Mouse (Mus musculus): ENCODE measurements around the gene Vps9d1. TPM values are rescaled to one million over a fixed set of nuclear protein-coding genes. Genes with fewer than 3 reads are reported as not detected.

The Vps9d1 gene
- polyA plus RNA-seq, 1 experiment: 112 TPM

DNA sequence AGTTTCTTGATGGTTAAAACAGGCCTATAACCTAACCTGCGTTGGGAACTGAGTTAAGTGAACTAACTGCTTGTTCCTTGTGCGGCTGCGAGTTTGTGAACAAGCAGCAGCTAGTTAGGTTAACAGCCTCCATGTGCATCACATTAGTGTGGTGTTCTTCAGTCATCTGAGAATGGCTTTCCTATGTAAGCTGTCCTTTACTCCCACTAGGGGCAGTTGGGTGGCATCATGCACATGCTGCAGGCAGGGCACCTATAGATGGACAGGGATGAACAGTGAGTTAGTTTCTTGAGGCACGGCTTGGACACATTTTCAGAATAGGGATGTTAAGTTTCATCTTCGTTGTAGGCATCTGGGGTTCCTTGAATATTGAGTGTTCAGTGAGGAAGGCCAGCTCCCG, 1.0 kb upstream of the Vps9d1 start:
- no peak overlapping the region for H3K27ac ChIP-seq (ENCODE audit: insufficient read depth, low read length)
- peak overlapping the region; percentile 87 for H3K4me3 ChIP-seq (ENCODE audit: insufficient read depth, low read length)
- H3K4me1 ChIP-seq (ENCODE audit: control insufficient read depth, insufficient read depth, low read length): peaks cover 10% of the 10 kb centered on the region
- TF ChIP-seq POLR2A (IDR thresholded peaks at IDR 0.05; ENCODE audit: extremely low read depth, insufficient read depth, low read length): no peak
- no peak for TF ChIP-seq CTCF (IDR thresholded peaks at IDR 0.05; ENCODE audit: extremely low read depth, insufficient read depth, low read length)

DNA sequence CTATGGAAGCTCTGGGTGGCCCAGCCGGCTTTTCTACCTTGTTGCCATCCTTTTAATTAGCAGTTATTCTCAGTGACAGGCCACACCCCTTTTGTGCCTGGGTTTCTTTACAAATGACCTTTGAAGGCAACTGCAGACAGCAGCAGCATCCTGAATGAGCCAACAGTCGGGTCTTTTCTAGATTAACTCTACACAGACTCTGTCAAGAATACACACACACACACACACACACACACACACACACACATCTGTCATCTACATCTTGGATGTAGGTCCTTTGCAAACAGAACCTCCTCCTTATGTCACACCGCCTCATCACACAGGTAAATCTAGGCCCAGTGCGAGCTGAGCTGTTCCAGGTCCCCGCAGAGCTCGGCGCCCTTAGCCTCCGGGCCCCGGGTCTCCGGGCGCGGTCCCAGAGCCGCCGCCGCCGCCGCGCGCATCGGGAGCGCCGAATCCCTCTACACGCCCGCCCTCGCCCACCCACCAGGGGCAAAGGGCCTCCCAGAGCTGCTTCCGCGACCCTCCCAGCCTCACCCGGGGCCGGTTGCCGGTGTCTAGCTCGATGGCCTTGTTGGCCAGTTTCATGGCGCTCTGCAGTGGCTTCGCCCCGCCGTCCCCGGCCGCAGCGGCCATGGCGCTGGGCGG, 573 bp downstream of the Vps9d1 start:
- Histone ChIP-seq H3K4me1 (ENCODE audit: control insufficient read depth, insufficient read depth, low read length) (peaks cover 10% of the 10 kb centered on the region), H3K4me3 (ENCODE audit: insufficient read depth, low read length) (peak overlapping the region; percentile 87), H3K27ac (ENCODE audit: insufficient read depth, low read length) (no peak overlapping the region)
- TF ChIP-seq POLR2A (IDR thresholded peaks at IDR 0.05; ENCODE audit: extremely low read depth, insufficient read depth, low read length) (no peak; the same call in 1 of the 2 replicates), CTCF (IDR thresholded peaks at IDR 0.05; ENCODE audit: extremely low read depth, insufficient read depth, low read length) (no peak)

DNA sequence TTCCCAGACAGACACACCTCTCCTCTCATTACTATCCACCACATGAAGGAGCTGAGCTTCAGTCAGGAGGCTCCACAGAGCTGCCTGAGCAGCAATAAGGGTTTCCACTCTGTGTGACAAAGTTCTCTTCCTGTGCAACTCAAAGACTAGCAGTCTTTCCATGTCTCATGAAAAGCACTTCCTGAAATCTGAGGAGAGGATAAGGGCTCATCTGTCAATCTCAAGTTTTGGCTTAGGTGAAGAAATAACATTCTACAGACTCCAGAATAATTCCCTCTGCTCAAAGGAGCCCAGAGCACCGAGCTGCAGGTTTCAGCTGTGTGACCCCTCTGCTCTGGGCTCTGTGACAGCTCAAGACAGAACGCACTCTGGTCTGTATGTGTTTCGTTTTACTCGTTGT, 1.2 kb downstream of the Vps9d1 start:
- Histone ChIP-seq H3K4me1 (ENCODE audit: control insufficient read depth, insufficient read depth, low read length) (peaks cover 10% of the 10 kb centered on the region), H3K27ac (ENCODE audit: insufficient read depth, low read length) (no peak overlapping the region), H3K4me3 (ENCODE audit: insufficient read depth, low read length) (peak overlapping the region; percentile 87; the same call in 1 of the 2 replicates)
- TF ChIP-seq POLR2A (IDR thresholded peaks at IDR 0.05; ENCODE audit: extremely low read depth, insufficient read depth, low read length) (no peak), CTCF (IDR thresholded peaks at IDR 0.05; ENCODE audit: extremely low read depth, insufficient read depth, low read length) (no peak)

DNA sequence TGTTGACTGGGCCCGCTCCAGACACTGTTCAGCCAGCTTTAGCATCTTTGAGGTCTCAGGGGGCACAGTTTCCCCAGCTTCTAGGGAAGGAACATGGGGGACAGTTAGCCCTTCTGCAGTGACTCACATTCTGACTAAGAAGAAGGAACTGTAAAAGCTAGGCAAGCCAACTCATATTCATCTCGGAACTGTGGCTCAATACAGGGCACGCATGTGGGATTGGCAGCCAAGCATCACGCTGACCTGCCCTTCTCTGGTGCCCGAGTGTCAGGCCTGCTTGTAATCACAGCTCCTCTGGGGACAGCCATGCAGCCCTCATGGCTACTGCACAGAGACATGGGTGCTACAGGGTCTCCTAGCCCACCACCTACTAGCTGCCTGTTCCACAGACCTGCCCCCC, 3.2 kb downstream of the Vps9d1 start:
- TF ChIP-seq POLR2A (IDR thresholded peaks at IDR 0.05; ENCODE audit: extremely low read depth, insufficient read depth, low read length): no peak
- TF ChIP-seq CTCF (IDR thresholded peaks at IDR 0.05; ENCODE audit: extremely low read depth, insufficient read depth, low read length): no peak
- H3K4me3 ChIP-seq (ENCODE audit: insufficient read depth, low read length): no peak overlapping the region

DNA sequence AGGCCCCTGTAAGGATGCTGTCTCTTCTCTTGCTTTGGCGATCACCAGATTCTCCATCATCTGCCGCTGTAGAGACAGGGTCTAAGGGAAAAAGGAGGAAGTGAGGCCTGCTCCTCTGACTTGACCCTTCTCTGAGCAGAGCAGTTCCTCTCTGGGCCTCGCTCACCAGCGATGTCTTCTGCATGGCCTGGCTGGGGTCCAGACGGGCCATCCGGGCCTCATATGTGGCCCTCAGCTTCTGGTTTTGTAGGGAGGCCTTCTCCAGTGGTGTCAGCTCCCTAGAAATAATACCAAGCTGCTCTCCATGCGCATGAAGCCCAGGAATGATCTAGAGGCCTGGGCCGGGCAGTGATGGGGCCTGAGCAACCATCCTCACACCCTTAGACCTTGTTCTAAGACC, 5.6 kb downstream of the Vps9d1 start:
- Histone ChIP-seq H3K27ac (ENCODE audit: insufficient read depth, low read length) (no peak overlapping the region), H3K4me1 (ENCODE audit: control insufficient read depth, insufficient read depth, low read length) (peaks cover 2% of the 10 kb centered on the region; the same call in 1 of the 2 replicates), H3K4me3 (ENCODE audit: insufficient read depth, low read length) (no peak overlapping the region)
- TF ChIP-seq CTCF (IDR thresholded peaks at IDR 0.05; ENCODE audit: extremely low read depth, insufficient read depth, low read length) (no peak), POLR2A (IDR thresholded peaks at IDR 0.05; ENCODE audit: extremely low read depth, insufficient read depth, low read length) (no peak)

More for the DNA sequence above, 3.2 kb downstream of the Vps9d1 start:
- H3K4me1 ChIP-seq (ENCODE audit: control insufficient read depth, insufficient read depth, low read length): peaks cover 5% of the 10 kb centered on the region
- H3K27ac ChIP-seq (ENCODE audit: insufficient read depth, low read length): no peak overlapping the region

DNA sequence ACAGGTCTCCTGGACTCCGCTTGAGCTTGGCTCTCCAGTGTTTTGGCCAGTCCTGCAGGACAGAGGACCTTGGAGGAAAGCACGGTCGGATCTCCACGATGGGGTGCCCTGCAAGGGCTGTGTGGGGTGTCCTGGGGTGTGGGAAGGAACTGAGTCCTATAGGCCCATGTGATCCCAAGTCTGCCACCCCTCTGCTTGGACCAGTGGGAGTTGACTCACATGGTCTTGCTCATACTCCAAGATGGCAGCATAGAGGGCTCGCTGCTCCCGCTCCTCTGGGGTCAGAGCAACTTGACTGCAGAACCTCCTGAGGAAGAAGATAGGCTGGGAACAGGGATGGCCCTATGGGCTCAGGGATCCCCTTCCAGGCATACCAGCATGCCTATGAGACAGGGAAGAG, 6.4 kb downstream of the Vps9d1 start:
- H3K4me1 ChIP-seq (ENCODE audit: control insufficient read depth, insufficient read depth, low read length): peaks cover 2% of the 10 kb centered on the region; the same call in 1 of the 2 replicates
- H3K4me3 ChIP-seq (ENCODE audit: insufficient read depth, low read length): no peak overlapping the region
- no peak overlapping the region for H3K27ac ChIP-seq (ENCODE audit: insufficient read depth, low read length)
- TF ChIP-seq POLR2A (IDR thresholded peaks at IDR 0.05; ENCODE audit: extremely low read depth, insufficient read depth, low read length) (no peak), CTCF (IDR thresholded peaks at IDR 0.05; ENCODE audit: extremely low read depth, insufficient read depth, low read length) (no peak)

DNA sequence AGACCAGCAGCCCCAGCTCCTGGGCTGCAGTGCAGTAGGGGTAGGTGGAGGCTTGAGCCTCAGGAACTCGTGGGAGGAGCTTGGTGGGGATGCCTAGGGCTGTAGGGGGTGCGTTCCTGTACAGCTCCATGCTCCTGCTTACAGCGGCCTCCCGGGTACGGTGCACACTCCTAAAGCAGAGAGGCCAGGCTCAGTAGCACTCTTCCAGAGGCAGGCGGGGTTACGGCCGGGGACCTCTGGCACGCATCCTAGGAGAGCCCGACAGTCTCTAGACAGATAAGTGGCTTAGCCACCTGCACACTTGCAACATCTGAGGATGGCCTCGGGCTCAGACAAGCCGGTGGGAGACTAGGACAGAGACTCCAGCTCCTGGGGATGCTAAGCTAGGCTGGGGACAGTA, 8.6 kb downstream of the Vps9d1 start:
- Histone ChIP-seq H3K27ac (ENCODE audit: insufficient read depth, low read length) (no peak overlapping the region), H3K4me1 (ENCODE audit: control insufficient read depth, insufficient read depth, low read length) (no peaks in the 10 kb centered on the region), H3K4me3 (ENCODE audit: insufficient read depth, low read length) (no peak overlapping the region)
- TF ChIP-seq POLR2A (IDR thresholded peaks at IDR 0.05; ENCODE audit: extremely low read depth, insufficient read depth, low read length): no peak
- no peak for TF ChIP-seq CTCF (IDR thresholded peaks at IDR 0.05; ENCODE audit: extremely low read depth, insufficient read depth, low read length)

DNA sequence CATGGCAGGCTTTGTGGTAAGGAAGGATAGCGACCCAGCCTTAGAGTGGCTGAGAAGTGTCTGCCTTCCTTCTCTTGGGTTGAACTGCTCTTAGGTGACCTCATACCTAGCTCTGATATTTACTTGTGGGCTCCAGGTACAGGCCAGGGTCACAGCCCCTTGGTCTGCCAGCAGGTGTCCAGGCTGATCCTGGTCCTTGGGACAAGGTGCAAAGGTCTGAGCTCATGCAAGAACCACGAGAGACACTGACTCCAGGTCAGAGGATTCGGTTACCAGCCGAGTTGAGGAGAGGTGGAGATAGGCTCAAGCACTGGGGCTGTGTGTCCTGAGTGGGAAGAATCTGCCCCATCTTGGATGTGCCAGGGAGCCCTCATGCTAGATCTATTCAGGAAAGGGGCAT, 9.8 kb downstream of the Vps9d1 start:
- H3K4me1 ChIP-seq (ENCODE audit: control insufficient read depth, insufficient read depth, low read length): no peaks in the 10 kb centered on the region
- H3K27ac ChIP-seq (ENCODE audit: insufficient read depth, low read length): no peak overlapping the region
- no peak overlapping the region for H3K4me3 ChIP-seq (ENCODE audit: insufficient read depth, low read length)
- no peak for TF ChIP-seq CTCF (IDR thresholded peaks at IDR 0.05; ENCODE audit: extremely low read depth, insufficient read depth, low read length)
- no peak for TF ChIP-seq POLR2A (IDR thresholded peaks at IDR 0.05; ENCODE audit: extremely low read depth, insufficient read depth, low read length)

DNA sequence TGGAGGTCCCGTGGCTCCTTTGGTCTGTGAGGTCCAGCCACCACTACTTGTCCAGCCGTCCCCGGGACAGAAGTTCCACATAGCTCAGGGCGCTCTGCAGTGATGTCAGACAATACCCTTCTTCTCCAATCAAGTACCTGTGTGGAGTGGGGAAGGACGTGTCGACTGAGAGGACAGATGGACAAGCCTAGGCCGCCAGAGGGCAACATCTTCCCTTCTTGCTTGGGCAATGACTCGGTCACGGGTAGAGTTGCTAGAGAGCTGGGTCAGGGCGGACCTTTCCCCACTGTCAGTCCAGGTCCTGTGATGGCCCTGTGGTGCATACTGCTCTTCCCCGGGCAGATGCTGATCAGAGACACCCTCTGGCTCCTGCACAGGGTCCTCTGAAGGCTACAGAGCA, 11.1 kb downstream of the Vps9d1 start:
- Histone ChIP-seq H3K4me1 (ENCODE audit: control insufficient read depth, insufficient read depth, low read length) (no peaks in the 10 kb centered on the region), H3K4me3 (ENCODE audit: insufficient read depth, low read length) (no peak overlapping the region), H3K27ac (ENCODE audit: insufficient read depth, low read length) (no peak overlapping the region)
- TF ChIP-seq CTCF (IDR thresholded peaks at IDR 0.05; ENCODE audit: extremely low read depth, insufficient read depth, low read length): no peak
- TF ChIP-seq POLR2A (IDR thresholded peaks at IDR 0.05; ENCODE audit: extremely low read depth, insufficient read depth, low read length): no peak

DNA sequence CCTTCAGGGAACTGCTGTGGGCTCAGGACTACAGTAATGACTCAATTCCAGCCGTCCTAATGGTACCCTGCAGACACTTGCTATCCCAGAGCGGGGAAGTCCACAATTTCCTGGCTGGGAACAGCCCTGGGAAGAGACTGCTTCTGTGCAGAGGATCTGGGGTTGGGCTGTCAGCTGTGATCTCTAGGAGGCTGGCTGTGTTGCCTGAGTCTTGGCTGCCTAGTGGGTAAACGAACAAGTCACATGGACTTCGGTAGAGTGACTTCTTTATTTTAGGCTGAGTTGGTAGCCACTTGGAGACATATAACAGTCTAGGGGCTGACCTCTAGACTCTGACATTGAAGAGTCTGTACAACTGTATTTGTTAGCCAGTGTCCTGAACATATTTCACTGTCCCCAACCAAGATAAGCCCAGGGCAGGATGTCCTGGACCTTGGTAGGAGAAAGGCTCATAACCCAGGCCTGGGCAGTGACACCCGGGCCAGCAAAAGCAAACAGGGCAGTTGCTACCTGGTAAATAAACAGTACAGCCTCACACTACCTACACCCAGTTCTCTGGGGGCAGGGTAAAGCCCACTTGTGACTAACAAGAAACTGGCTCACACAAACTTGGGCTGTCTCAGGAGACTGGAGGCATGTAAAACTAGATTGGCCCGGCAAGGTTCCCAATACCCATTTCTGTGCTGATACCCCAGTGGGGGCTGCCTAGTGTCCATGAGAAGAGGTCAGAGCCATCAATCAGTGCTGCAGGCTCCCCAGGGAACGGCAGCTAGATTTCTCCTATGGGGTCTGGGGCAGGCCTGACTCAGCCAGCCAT, 11.8 kb downstream of the Vps9d1 start:
- TF ChIP-seq POLR2A (IDR thresholded peaks at IDR 0.05; ENCODE audit: extremely low read depth, insufficient read depth, low read length) (no peak), CTCF (IDR thresholded peaks at IDR 0.05; ENCODE audit: extremely low read depth, insufficient read depth, low read length) (no peak)
- Histone ChIP-seq H3K4me3 (ENCODE audit: insufficient read depth, low read length) (no peak overlapping the region), H3K27ac (ENCODE audit: insufficient read depth, low read length) (no peak overlapping the region), H3K4me1 (ENCODE audit: control insufficient read depth, insufficient read depth, low read length) (no peaks in the 10 kb centered on the region)

Measured in cortical plate, adult 2 months (tissue).